Mouse (Mus musculus): Measurements from ENCODE around the gene Def6.

- TF ChIP-seq GATA1 (IDR thresholded peaks at IDR 0.05; ENCODE audit: borderline replicate concordance, low read length) (no peak), FLI1 (IDR thresholded peaks at IDR 0.05; ENCODE audit: low read length) (no peak)
Observed at GRCm38 (mm10) chr17:28212391-28212790, 4.8 kb downstream of the Def6 start.

Measured in megakaryocyte, embryonic 14.5 days (primary cell).